Mouse (Mus musculus) thymus, postnatal 14 days (tissue): Measurements from ENCODE around the gene Oscp1.
A peak's percentile ranks its signal among the peaks of the same experiment; 100 is the strongest.

Experiments
- DNase-seq: peaks from one replicate; pipeline ENCODE4 v3.0.0; 2021

The Oscp1 gene

DNA sequence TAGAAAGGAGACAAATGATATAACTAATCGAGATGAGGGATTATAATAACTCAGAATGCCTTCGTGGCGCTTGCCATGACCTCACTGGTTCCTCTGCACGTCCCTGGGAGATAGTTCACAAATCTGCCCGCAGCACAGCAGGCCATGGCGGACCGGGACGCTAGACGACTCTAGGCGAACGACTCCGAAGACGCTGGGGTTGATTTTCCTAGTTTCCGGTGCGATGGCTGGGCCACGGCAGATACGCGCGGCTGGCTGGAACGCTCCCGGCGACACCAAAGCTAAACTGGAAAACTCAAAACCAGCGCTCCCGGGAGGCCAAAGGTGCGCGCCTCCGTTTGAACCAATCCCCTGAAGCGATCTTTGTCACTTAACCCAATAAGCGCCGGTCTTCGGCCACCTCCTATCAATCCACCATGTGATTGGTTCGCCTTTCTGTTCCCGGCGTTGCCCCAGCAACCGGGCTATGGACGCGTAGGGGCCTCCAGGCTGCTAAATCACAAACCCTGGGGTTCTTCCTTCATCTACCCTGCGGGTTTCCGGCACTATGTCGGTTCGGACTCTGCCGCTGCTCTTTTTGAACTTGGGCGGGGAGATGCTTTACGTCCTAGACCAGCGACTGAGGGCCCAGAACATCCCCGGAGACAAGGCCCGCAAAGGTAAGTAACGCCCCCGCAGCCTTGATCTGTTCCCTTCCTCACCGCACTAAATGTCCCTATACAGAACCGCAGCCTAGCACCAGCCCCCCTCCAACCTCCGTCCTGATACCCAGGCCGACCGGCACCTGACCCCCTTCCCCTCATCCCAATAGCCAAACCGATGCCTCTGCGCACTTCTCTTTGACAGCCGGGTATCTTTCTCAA is at the start of gene Oscp1:
Gene Oscp1 (plus strand): TSS at position 432 of the 863 bp plus-strand sequence.
- DNase-seq, result peak; percentile 91

DNA sequence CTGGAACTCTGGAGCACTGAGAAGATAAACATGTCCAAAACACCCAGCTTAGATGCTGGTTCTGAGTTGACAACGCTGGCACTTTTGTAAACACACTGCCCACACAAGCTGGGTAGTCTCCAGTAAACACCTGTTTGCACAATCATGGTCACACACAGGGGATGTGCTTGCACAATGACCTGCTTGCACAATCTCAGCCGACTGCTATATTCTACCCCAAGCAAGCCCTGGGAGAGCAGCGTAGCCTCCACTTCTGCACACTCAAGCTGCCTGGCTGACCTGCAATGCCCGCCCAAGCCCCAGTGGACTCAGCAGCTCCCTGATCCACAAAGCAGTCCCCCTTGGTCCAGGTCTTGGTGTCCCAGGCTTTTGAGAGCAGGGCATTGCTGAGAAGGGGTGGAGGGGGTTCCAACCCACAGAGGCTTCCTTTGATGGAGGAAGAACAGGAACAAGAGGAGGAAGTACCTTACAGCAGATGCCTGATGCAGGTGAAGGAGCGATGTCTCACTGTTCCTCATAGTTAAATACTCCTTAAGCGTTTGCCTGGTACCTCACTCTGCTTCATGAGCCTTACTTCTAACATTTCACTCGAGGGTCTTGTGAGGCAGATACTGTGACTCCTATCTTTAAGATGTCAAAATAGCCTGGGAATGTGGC is 40.6 kb upstream of the Oscp1 start:
- DNase-seq, result no peak

DNA sequence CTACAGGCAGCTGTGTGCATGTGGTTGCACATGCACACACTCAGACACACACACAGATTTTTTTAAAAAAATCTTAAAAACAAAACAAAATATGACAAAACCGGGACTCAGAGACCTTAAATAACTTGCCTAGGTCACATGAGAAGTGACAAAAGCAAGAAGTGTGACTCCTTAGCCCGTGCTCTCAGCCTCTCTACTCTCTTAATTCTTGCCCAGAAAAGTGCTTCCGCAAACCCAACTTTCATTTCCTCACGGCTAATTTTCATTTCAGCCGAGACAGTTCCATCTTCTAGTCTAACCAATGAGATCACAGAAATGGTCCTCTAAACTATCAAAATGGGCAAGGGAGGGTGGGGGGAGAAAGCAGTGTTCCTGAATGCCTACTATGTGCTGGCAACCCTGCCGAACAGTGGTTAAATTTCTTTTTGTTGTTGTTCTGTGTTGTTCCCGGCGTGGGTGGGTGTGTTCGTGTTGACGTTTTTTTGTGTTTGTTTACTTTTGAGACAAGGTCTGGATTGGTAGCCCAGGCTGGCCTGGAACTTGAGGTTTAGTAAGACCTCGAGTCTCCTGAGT is 39.3 kb upstream of the Oscp1 start:
- no peak for DNase-seq

DNA sequence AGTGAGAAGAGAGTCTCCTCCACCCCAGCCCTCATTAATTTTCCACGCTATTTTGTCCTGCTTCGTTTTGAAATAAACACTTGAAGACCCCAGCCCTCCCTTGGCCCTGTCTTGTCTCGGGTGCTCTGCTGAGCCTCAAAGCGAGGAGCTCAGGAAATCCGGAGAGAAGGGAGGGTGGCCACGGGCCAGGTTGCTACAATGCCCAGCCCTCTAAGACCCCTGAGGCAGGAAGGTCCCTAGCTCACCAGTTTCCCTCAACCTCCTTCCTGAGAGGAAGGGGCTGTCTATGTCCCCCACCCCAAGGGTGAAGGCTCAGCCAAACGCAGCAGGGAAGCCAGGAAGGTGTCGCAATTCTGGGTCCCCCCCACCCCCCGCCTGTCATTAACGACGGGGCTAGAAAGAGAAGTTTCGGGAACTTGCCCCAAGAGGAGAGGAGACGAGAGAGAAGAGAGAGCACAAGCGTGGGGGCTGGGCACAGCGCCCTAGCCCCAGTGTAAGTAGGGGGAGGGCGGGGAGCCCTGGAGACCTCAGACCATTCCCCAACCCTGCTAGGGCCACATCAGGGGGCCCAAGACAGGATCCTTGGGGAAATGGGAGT is 34.0 kb upstream of the Oscp1 start, which contains the start of gene Csf3r:
Gene Csf3r (plus strand): TSS at position 248 of the 598 bp plus-strand sequence.
- DNase-seq, result no peak

DNA sequence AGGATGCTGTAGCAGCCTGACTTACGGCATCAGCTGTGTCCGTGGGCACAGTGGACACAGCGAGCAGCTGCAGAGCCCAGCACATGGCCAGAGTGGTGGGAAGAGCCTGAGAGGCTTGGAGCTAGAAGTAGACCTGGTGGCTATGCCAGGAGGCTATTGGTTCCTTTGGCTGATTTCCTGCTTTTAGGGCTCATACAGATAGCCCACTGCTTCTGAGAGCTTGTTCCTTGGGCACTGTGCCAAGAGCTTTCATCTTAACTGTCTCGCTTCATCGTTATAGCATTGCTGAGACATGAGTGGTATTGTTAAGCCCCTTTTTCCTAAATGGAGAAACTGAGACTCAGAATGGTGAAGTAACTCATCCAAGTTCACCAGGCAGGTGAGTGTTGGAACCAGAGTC is 32.6 kb upstream of the Oscp1 start:
- no peak for DNase-seq

DNA sequence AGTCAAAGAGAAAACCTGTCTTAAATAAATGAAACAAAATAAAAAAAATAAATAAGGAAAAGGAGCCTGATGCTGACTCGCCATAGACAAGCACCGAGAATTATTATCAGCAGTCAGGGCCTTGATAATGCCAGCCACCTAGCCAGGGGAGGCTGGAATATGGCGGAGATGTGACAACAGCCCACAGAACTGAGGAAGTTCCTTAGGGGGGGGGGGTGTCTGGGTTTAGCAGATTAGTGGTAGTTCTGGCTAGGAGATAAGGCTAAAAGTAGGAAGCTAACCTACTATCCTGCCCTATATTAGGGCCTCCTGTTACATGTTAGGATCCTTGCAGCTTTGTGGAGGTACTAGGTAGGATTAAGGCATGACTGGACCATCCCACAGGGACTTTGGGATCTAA is 30.4 kb upstream of the Oscp1 start:
- DNase-seq, result no peak

DNA sequence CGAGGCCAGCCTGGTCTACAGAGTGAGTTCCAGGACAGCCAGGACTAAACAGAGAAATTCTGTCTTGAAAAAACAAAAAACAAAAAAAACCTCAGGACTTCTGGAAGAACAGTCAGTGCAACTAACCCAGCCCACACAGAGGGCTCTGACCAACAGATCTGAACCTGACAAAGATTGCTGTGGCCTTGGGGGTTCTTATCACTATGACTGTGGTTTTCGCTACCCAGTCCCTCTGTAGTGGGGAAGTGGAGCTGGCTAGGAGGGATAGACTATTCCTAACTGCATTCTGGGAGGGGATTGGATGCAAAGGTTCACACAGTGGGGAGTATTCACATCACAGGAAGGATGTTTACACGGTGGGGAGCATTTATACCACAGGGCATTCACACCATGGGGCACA is 29.3 kb upstream of the Oscp1 start:
- no peak for DNase-seq

DNA sequence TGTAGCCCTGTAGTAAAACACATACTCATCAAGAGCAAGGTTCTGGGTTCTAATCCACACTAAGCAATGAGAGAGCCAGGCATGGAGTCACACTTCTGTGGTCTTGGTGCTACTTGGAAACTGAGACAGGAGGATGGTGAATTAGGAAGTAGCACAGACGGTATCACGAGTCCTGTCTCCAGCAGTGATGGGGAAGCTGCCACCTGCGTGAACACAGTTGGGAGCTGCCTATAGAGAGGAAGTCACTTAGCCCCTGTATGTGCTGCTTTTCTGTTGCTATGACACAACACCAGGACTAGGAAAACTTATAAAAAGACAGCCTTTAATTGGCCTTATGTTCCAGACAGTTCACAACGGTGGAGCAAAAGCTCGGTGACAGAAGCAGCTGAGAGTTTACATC is 27.7 kb upstream of the Oscp1 start:
- DNase-seq, result no peak

DNA sequence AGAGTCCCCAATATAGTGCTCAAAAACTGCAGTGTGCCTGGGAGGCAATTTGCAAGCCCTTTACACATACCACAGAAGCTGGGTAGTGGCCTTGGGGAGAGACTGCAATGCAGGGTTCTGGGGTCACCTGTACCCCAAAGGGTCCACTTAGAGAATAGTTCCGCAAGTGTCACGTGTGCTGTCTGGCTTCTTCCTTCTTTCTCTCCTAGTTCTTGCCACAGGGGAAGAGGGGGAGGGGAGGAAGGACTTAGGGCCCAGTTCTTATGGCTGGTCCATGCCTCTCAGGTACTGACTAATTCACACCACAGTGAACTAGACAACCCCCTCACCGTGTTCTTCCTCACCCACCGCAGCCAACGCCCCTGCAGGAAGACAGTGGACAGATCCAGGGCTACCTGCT is 23.0 kb upstream of the Oscp1 start:
- no peak for DNase-seq

DNA sequence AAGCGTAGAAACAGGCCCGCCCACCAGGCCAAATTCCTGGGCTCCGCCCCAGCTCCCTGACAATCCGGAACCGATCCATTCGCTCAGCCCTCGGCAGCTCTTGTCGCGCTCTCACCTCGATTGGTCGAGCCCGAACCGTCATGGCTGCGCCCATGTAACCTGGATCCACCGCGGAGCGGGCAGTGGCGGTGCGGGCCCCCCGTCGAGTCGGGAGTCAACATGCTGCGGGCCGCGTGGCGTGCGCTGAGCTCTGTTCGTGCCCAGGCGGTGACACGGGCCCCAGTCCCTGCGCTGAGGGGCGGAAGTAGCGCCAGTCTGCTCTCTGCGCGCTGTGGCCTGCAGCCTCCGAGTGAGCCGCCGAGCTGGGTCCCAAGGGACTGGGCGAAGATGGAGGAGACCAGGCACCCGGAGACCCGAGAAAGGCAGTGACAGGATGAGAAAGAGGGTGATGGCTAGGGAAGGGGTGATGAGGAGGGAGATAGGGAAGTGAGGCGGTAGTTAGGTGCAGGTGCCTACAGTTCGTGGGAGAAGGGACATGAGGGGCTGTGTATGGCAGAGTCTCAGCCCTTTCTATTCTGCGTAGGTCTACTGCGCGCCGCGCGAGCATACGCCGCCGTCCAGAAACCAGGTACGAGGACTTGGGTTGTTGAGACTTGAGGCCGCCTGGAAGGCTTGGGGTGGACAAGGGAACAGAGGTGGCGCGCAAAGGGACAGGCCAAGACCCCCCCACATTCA is 11.3 kb upstream of the Oscp1 start, which contains the start of gene Mrps15:
Gene Mrps15 (plus strand): TSS at position 75 of the 735 bp plus-strand sequence.
- peak; percentile 73 for DNase-seq

DNA sequence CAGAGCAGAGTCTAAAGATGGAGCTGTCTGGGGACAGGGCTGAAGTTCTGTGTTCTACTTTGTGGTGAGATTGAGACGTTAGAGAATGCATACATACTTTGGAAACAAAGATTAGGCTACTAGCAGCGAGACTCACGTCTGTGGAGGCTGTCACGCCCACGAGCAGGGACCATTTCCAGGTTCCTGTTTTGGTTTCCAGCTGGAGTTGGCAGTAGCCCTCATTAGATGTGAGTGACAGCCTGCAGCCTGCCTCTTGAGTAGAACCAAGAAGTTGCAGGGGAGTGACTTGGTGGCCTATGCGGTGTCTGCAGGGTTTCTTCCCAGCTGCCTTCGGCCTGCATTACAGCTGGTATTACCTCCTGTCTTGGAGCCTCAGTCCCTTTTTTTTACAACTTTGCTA is 6.7 kb upstream of the Oscp1 start:
- DNase-seq, result no peak

DNA sequence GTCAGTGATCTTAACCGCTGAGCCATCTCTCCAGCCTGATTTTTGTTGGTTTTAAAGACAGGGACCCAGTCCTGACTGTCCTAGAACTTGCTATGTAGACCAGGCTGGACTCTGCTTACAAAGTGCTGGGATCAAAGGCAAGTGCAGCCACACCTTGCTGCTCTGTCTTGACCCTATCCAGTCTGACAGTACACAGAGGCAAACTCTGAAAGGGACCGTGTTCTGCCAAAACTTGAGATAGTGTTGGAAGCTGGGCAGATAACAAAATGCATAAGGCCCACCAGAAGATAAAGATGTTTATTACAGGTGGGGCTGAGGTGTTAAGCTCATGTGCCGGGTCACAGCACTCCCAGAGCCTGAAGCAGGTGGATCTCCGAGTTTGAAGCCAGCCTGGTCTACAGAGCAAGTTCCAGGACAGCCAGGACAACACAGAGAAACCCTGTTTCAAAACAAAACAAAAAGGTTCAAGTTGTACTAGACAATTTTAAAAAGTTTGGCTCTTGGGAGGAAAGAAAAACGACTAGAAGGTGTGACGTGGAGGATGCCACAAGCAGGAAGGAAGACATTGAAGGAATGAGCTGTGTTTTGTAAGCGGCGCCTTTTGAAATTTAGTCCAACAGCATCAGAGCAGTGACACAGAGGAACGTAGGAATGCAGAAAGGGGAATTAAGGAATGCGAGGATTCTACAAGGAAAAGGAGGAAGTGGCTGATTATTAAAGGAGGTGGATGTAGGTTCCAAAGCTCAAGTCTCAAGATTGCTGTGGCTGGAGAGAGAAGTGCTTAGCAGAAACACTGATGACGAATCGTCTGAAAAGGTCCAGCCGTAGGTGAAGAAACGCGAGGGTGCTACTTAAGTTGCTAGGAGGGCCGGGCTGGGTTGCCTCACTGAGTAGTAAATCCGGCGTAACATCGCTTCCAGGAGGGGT is 895 bp upstream of the Oscp1 start:
- no peak for DNase-seq

DNA sequence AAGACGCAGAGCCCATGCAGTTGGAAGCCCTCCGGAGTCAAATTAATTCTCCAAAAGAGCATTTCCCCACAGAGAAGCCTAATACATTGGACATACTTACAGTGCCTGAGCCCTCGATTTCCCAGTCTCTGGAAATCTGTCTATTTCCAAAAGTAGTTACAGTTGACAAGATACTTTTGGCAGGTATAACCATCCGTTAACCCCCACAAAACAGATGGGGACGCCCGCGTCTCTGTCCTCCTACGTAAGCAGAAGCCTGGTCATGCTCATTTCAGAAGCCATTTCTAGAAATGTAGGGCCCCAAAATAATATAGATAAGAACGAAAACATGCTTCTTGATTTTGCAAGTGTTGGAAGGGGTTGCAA is 615 bp downstream of the Oscp1 start:
- no peak for DNase-seq

DNA sequence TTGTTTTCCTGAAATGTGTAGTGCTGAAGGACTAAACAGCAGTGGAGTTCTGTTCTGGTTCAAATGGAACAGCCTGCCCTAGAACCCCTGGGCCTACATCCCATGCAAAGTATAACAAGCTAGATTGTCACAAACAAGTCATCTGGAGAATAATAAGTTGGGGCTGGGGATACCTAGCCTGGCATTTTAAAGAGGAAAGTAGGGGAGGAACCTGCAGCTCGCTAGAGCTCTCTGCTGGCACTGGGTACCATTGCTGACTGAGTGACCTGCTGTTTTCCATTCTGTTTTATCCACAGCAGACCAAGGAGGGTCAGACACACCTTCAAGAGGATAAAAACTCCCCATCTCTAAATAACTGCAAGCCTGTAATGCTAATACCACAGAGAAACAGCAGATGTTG is 4.5 kb downstream of the Oscp1 start:
- no peak for DNase-seq

DNA sequence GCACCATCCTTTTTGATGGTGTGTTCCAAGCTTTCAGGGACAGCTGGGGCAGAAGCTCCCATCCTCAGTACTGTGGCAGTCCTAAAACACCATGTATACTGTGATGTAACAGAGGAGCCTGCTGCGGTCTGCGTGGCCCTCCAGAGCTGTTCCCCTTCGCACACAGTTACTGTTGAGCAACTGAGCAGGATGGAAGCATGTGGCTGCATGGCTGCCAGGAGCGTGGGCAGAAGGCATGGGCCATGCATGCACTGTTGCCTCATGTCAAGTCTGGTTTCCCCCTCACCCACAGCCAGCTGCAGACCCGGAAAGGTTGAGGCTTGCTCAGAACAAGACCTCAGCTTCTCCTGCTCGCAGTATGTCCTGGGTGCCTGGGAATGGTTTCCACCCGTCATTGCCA is 6.9 kb downstream of the Oscp1 start:
- DNase-seq, result no peak

DNA sequence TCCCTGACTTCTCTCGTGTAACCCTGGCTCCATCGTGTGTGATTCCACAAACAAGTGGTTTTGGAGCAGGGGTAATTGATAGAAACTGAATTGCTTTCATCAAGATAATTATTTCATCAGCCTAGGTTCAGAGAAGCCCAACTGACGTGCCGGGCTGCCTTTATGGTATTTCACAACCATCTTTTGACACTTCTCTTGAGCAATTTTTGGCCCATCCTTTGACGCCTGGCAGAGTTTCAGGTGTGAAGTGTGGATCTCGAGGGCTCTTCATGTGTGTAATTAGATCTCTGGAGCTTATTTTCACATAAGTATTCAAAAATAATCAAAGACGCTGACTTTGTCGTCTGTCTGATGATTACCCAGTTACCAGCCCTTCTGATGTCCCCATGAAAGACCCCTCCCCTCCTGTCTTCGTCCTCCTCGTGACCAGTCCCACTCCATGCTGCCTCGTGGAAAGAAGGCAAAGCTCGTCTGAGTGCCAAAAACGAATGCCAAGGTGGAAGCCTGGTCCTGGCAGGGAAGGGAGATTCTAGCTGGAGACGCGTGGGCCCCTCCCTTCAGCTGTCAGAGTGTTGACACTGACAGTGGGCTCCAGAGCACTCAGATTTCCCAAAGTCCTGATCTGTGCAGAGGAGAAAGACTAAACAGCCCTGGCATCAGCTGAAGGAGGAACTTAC is 9.2 kb downstream of the Oscp1 start:
- DNase-seq, result no peak

DNA sequence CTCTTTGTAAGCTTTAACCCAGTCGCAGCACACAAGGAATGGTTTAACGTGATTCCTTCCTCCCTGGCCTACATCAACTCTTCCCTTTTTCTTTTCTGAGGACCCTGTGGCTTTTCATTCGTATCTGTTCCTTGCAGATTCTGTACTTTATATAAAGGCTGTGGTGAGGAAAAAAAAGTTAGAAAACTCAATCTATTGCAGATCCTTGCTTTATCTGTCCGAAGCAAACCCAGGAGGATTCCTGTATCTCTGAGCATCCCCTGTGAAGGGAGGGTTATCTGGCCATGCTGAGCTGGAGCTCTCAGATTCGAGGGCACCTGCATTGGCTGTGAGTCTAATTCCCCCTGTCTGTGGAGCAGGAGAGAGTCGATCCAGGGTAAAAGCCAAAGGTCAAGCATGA is 10.5 kb downstream of the Oscp1 start:
- DNase-seq, result no peak

DNA sequence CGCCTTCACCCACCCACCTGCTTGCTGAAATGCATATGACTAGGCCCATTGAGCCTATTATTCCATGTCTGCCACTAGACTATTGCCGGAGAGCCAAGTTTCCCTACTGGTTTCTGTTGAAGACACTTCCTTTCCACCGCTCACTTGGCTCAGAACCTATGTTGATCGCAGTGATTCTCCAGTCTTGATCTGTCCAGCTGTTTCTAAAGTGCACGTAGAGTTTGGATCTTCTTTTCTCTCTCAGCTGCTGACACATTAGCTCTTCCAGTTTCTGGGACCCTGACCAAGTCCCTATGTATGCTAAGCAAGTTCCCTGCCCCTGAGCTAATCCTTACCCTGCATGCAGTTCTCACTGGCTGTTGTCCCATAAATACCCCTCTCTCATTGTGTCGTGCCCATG is 19.5 kb downstream of the Oscp1 start:
- DNase-seq, result no peak

DNA sequence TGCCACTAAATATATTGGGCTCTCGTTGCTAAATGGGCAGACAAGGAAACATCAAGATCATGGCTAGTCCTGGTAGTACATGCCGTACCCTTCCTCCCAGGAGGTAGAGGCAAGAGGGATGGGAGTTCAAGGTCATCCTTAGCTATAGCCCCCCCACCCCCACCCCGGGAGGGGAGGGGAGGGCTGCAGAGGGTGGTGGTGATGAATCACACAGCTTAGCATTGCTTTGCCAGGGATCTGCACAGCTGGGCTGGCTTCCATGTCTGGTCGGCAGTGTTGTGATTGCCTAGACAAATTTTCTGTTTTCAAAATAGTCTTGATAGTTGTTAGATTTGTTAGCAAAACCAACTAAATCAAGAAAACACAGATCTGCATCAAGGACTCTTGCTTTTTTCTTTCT is 20.9 kb downstream of the Oscp1 start:
- DNase-seq, result no peak

DNA sequence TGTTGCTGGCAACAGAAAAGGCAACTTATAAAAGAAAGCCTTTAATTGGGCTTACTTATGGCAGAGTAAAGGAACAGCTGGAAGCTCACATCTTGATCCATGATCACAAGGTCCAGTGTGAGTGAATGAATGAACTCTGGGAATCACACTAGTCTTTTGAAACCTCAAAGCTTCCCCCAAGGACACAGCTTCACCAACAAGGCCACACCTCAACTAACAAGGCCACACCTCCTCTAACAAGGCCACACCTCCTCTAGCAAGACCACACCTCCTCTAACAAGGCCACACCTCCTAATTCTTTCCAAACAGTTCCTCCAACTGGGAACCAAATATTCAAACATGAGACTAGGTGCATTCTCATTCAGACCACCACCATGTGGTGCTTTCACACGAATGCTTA is 23.2 kb downstream of the Oscp1 start:
- no peak for DNase-seq

DNA sequence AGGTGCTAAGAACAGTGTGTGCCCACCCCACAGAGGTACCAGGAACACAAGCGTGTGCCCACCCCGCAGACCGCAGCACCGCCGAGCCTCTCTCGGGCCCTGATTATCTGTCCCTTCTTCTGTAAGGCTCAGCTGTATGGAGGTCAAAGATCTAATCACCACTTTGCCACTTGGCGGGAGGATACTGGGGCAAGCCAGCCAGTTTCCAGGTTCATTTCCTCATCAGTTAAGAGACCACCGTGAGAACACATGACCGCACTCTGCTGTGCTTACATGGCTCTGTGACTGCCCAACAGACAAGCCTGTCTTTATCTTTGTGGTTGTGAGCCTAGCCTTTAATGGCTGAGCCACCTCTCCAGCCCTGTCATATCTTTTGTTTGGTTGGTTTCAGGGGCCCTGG is 24.7 kb downstream of the Oscp1 start:
- no peak for DNase-seq
